Mouse (Mus musculus) embryonic facial prominence, embryonic 11.5 days (tissue): Measurements from ENCODE around the gene Slc4a4. TPM values are rescaled to one million over a fixed set of nuclear protein-coding genes. Genes with fewer than 3 reads are reported as not detected.

Experiments used
- ATAC-seq: fragments of 200-750 bp; cut with Nextera tagmentation; replicated peaks from 2 replicates; pipeline ENCODE4 v1.8.0; 2017; ENCODE audit warnings: low read depth; ENCODE audit not compliant: insufficient number of reproducible peaks, low FRiP score, low TSS enrichment
- DNase-seq: peaks from one replicate; pipeline ENCODE4 v3.0.0-alpha.2; 2015; ENCODE audit warnings: low spot score
- H3K27ac ChIP-seq: fragments of 300-500 bp; sonication (generic); replicated peaks from 2 replicates; pipeline ENCODE4 v1.5.1; 2014; ENCODE audit warnings: mild to moderate bottlenecking, low read depth, low read length, control low read depth
- H3K27me3 ChIP-seq: fragments of 300-500 bp; sonication (generic); 2 replicates; pipeline ENCODE4 v1.6.1; 2014; ENCODE audit warnings: mild to moderate bottlenecking, low read length, moderate library complexity, mixed read lengths; ENCODE audit not compliant: control insufficient read depth, insufficient read depth
- H3K36me3 ChIP-seq: fragments of 300-500 bp; sonication (generic); replicated peaks from 2 replicates; pipeline ENCODE4 v1.6.1; 2014; ENCODE audit warnings: low read depth, mild to moderate bottlenecking, low read length, moderate library complexity, mixed read lengths; ENCODE audit not compliant: control insufficient read depth, insufficient read depth
- H3K4me1 ChIP-seq: fragments of 300-500 bp; sonication (generic); 2 replicates; pipeline ENCODE4 v1.6.1; 2014; ENCODE audit warnings: low read length, mixed read lengths; ENCODE audit not compliant: control insufficient read depth, insufficient read depth
- H3K4me2 ChIP-seq: fragments of 300-500 bp; sonication (generic); 2 replicates; pipeline ENCODE4 v1.6.1; 2014; ENCODE audit warnings: low read depth, mild to moderate bottlenecking, control low read depth, low read length, moderate library complexity
- H3K4me3 ChIP-seq: fragments of 300-500 bp; sonication (generic); 2 replicates; pipeline ENCODE4 v1.5.1; 2014; ENCODE audit warnings: low read depth, low read length, control low read depth
- H3K9ac ChIP-seq: fragments of 300-500 bp; sonication (generic); replicated peaks from 2 replicates; pipeline ENCODE4 v1.6.1; 2014; ENCODE audit warnings: mild to moderate bottlenecking, control low read depth, low read length
- H3K9me3 ChIP-seq: fragments of 300-500 bp; sonication (generic); replicated peaks from 2 replicates; pipeline ENCODE4 v1.6.1; 2016; ENCODE audit warnings: mild to moderate bottlenecking, low read length, inconsistent platforms, mixed read lengths; ENCODE audit not compliant: control insufficient read depth
- WGBS: fragments of 180-500 bp; shearing (Covaris S2); extraction: QIAGEN DNeasy Blood & Tissue Kit; methylation state at CpG from one replicate; pipeline ENCODE4 v1.1.7; 2014; 5-methylcytosine and 5-hydroxymethylcytosine counted together
- polyA plus RNA-seq: library from polyadenylated mRNA; unstranded; fragments of >200 nt; fragmentation: Nextera tagmentation; extraction: Ambion mirVana; gene quantifications from 2 replicates; pipeline ENCODE4 v1.2.1, GENCODE M21; 2014

Slc4a4 gene
- polyA plus RNA-seq, 1 experiment from 2014 or later, result 1.6 TPM

DNA sequence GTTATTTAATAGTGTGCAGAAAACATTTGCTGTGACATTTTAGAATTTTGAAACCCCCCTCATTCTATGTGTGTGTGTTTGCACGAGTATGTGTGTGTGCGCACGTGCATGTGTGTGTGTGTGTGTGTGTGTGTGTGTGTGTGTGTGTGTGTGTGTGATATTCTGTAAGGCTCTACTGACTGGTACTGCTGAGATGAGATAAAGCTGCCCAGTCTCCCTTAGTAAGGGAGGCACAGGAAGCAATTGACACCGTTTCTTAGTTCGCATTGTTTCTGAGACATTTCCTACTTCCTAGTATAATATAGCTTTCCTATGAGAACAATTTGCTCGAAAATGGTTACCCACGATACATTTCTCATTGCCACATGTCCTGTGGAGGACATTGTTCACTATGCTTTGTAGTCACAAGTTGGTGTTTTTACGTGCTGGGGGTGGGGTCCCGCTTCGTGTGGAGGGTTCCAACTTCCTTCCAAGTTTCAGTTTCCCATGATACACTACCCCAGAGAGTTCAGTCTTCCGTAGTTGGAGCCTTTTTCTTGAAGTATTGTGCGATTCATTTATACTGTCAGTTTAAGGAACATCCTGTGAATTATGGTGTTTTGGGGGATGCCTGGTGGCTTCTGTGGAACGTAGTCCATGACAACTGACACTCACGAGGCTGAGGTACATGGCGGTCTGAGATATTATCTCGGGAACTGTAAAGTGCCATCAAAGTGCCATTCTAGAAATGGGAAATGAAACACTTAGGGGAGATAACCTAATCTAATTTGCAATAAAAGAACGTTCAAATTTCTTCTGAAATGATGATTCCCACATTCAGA, 66.3 kb downstream of the Slc4a4 start:
- no peaks in the 10 kb centered on the region for H3K9me3 ChIP-seq
- H3K4me1 ChIP-seq, result no peaks in the 10 kb centered on the region
- WGBS, result 77% methylated on average over 17 of the region's 17 CpGs
- no peak for ATAC-seq
- DNase-seq, result no peak
- no peaks in the 10 kb centered on the region for H3K36me3 ChIP-seq
- no peaks in the 10 kb centered on the region for H3K27me3 ChIP-seq
- no peak overlapping the region for H3K4me2 ChIP-seq
- no peak overlapping the region for H3K4me3 ChIP-seq
- H3K9ac ChIP-seq, result no peak overlapping the region
- H3K27ac ChIP-seq, result no peak overlapping the region

- 80% methylated on average over 5 of the region's 5 CpGs for WGBS
- no peaks in the 10 kb centered on the region for H3K36me3 ChIP-seq
- DNase-seq (no peak), ATAC-seq (no peak)
- H3K4me2 ChIP-seq, result no peak overlapping the region
- no peaks in the 10 kb centered on the region for H3K27me3 ChIP-seq
- H3K27ac ChIP-seq, result no peak overlapping the region
- no peak overlapping the region for H3K4me3 ChIP-seq
- H3K4me1 ChIP-seq, result no peaks in the 10 kb centered on the region
- no peaks in the 10 kb centered on the region for H3K9me3 ChIP-seq
- H3K9ac ChIP-seq, result no peak overlapping the region
Observed at GRCm38 (mm10) chr5:88957735-88958134, 71.1 kb downstream of the Slc4a4 start.

- no peaks in the 10 kb centered on the region for H3K9me3 ChIP-seq
- no peaks in the 10 kb centered on the region for H3K4me1 ChIP-seq
- no peak overlapping the region for H3K27ac ChIP-seq
- DNase-seq (no peak), ATAC-seq (no peak)
- no peaks in the 10 kb centered on the region for H3K27me3 ChIP-seq
- H3K36me3 ChIP-seq, result no peaks in the 10 kb centered on the region
- 94% methylated on average over 5 of the region's 5 CpGs for WGBS
- no peak overlapping the region for H3K9ac ChIP-seq
- H3K4me2 ChIP-seq, result no peak overlapping the region
- H3K4me3 ChIP-seq, result no peak overlapping the region
Observed at GRCm38 (mm10) chr5:88958966-88959365, 72.3 kb downstream of the Slc4a4 start.

- 73% methylated on average over 6 of the region's 6 CpGs for WGBS
- no peak overlapping the region for H3K4me3 ChIP-seq
- H3K4me1 ChIP-seq, result no peaks in the 10 kb centered on the region
- no peak overlapping the region for H3K9ac ChIP-seq
- no peak overlapping the region for H3K27ac ChIP-seq
- ATAC-seq (no peak), DNase-seq (no peak)
- H3K4me2 ChIP-seq, result no peak overlapping the region
- no peaks in the 10 kb centered on the region for H3K27me3 ChIP-seq
- H3K9me3 ChIP-seq, result no peaks in the 10 kb centered on the region
- no peaks in the 10 kb centered on the region for H3K36me3 ChIP-seq
Observed at GRCm38 (mm10) chr5:88959412-88959811, 72.8 kb downstream of the Slc4a4 start.

- ATAC-seq (no peak), DNase-seq (no peak)
- Histone ChIP-seq H3K36me3 (no peaks in the 10 kb centered on the region), H3K9ac (no peak overlapping the region), H3K4me3 (no peak overlapping the region), H3K4me1 (no peaks in the 10 kb centered on the region), H3K27me3 (no peaks in the 10 kb centered on the region), H3K4me2 (no peak overlapping the region), H3K9me3 (no peaks in the 10 kb centered on the region), H3K27ac (no peak overlapping the region)
- 83% methylated on average over 5 of the region's 5 CpGs for WGBS
Observed at GRCm38 (mm10) chr5:88960342-88961105, 73.9 kb downstream of the Slc4a4 start.

DNA sequence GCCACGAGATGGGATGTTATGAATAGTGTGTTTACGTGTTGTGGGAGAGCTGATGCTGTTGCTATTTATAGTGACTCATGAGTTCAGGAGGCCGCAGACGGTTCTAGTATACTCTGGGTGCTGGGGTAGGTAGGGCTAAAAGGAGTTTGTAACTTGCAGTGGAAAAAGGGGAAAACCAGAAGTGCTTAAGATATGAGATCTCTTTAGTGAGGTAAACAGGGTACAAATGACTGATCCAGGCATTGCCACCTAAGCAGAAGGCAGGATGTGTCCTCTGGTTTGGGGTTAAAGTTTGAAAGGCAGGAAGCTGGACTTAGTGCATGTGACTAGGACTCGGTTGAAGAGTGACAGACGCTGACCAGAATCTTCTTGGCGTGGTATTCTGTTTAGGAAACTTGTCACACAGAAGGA, 74.7 kb downstream of the Slc4a4 start:
- no peaks in the 10 kb centered on the region for H3K27me3 ChIP-seq
- no peak for ATAC-seq

GRCm38 (mm10) chr5:88964685-88965290, 78.2 kb downstream of the Slc4a4 start:
- Histone ChIP-seq H3K4me3 (no peak overlapping the region), H3K36me3 (no peaks in the 10 kb centered on the region), H3K9me3 (no peaks in the 10 kb centered on the region), H3K4me2 (no peak overlapping the region), H3K4me1 (no peaks in the 10 kb centered on the region), H3K27me3 (no peaks in the 10 kb centered on the region), H3K27ac (no peak overlapping the region), H3K9ac (no peak overlapping the region)
- DNase-seq (no peak), ATAC-seq (no peak)
- 71% methylated on average over 6 of the region's 6 CpGs for WGBS

More for the DNA sequence above, 74.7 kb downstream of the Slc4a4 start:
- no peaks in the 10 kb centered on the region for H3K4me1 ChIP-seq
- no peak overlapping the region for H3K27ac ChIP-seq
- no peaks in the 10 kb centered on the region for H3K9me3 ChIP-seq
- DNase-seq, result no peak
- H3K9ac ChIP-seq, result no peak overlapping the region
- no peak overlapping the region for H3K4me2 ChIP-seq
- H3K36me3 ChIP-seq, result no peaks in the 10 kb centered on the region
- no peak overlapping the region for H3K4me3 ChIP-seq
- WGBS, result 83% methylated on average over 7 of the region's 7 CpGs

- H3K4me3 ChIP-seq, result no peak overlapping the region
- ATAC-seq (no peak), DNase-seq (no peak)
- no peak overlapping the region for H3K4me2 ChIP-seq
- H3K4me1 ChIP-seq, result no peaks in the 10 kb centered on the region
- H3K9ac ChIP-seq, result no peak overlapping the region
- H3K27me3 ChIP-seq, result no peaks in the 10 kb centered on the region
- no peaks in the 10 kb centered on the region for H3K9me3 ChIP-seq
- WGBS, result 87% methylated on average over 4 of the region's 4 CpGs
- no peaks in the 10 kb centered on the region for H3K36me3 ChIP-seq
- H3K27ac ChIP-seq, result no peak overlapping the region
Observed at GRCm38 (mm10) chr5:88966507-88966906, 79.9 kb downstream of the Slc4a4 start.
